Comparison of ENCODE assay signal across 20 mouse cellular contexts in the genomic region with DNA sequence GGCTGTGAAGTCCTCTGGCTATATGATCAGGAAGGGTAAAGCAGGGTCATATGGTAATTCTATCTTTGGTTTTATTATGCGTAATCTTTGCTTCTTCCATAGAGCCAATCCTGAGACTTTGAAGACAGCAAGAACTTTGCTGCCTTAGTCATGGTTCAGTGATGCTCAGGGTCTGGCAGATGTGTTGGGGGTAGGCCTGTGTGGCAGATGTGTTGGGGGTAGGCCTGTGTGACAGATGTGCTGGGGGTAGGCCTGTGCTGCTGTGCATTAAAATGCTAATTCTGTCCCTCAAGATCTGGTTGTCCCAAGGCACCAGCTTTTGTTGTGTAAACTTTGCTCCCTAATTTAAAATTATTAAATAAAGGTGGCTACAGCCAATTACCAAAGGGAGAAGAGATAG. TPM values are rescaled to one million over a fixed set of nuclear protein-coding genes. Genes with fewer than 3 reads are reported as not detected.
"Had no signal": no experiment of that assay in that cellular context is flagged by ENCODE, and none has a peak within 500 bp of the region (broad histone marks: within the 10 kb centered on the region; RNA-seq: fewer than 3 reads in every experiment).

No protein-coding gene starts in this region.

- H3K4me3 ChIP-seq: liver, embryonic 15.5 days; lung, embryonic 15.5 days; megakaryocyte, embryonic 14.5 days; midbrain, embryonic 13.5 days; midbrain, embryonic 15.5 days; neural tube, embryonic 12.5 days had no signal

- H3K27ac ChIP-seq: liver, embryonic 15.5 days; lung, embryonic 15.5 days; midbrain, embryonic 13.5 days; midbrain, embryonic 15.5 days; neural tube, embryonic 12.5 days had no signal

- H3K4me2 ChIP-seq: liver, embryonic 15.5 days; lung, embryonic 15.5 days; midbrain, embryonic 13.5 days; midbrain, embryonic 15.5 days; neural tube, embryonic 12.5 days had no signal

- ATAC-seq: liver, postnatal 0 days; lung, postnatal 0 days; midbrain, embryonic 13.5 days; midbrain, embryonic 15.5 days had no signal

- H3K36me3 ChIP-seq: liver, embryonic 15.5 days; lung, embryonic 15.5 days; midbrain, embryonic 13.5 days; midbrain, embryonic 15.5 days; neural tube, embryonic 12.5 days had no signal

- H3K27me3 ChIP-seq: liver, embryonic 15.5 days; lung, embryonic 15.5 days; megakaryocyte, embryonic 14.5 days; midbrain, embryonic 13.5 days; midbrain, embryonic 15.5 days; neural tube, embryonic 12.5 days had no signal

- H3K9ac ChIP-seq: liver, embryonic 15.5 days; liver, postnatal 0 days; lung, embryonic 15.5 days; midbrain, embryonic 13.5 days; midbrain, embryonic 15.5 days; neural tube, embryonic 12.5 days had no signal

- DNase-seq: lung, adult 2 months; lung, postnatal 4 days; retina, postnatal 1 day; right cerebral cortex, adult 18-20 months; right cerebral cortex, postnatal 25 days; right cerebral cortex, postnatal 4 days; spleen, adult 18-20 months; thymus, adult 18-20 months; thymus, postnatal 14 days; thymus, postnatal 36 days had no signal

- H3K4me1 ChIP-seq: lung, embryonic 15.5 days; megakaryocyte, embryonic 14.5 days; midbrain, embryonic 13.5 days; midbrain, embryonic 15.5 days; neural tube, embryonic 12.5 days had no signal

- H3K9me3 ChIP-seq: liver, embryonic 15.5 days; lung, embryonic 15.5 days; megakaryocyte, embryonic 14.5 days; midbrain, embryonic 13.5 days; midbrain, embryonic 15.5 days; neural tube, embryonic 12.5 days had no signal

RNA-seq across cellular contexts. Expression of gene Clec2d, which starts 9.5 kb away (rescaled TPM):
- polyA plus RNA-seq: midbrain, embryonic 15.5 days; midbrain, postnatal 0 days; neural tube, embryonic 12.5 days; neural tube, embryonic 14.5 days had no signal
